Mouse (Mus musculus) megakaryocyte, embryonic 14.5 days (primary cell): ENCODE results near the gene Rbpms2. TPM values are rescaled to one million over a fixed set of nuclear protein-coding genes. Genes with fewer than 3 reads are reported as not detected.
A peak's percentile ranks its signal among the peaks of the same experiment; 100 is the strongest.

Experiments used
- H3K27me3 ChIP-seq: replicated peaks from 2 replicates; pipeline ENCODE3; 2012; ENCODE audit warnings: inconsistent platforms
- H3K36me3 ChIP-seq: replicated peaks from 2 replicates; pipeline ENCODE3; 2012; ENCODE audit warnings: low read length, inconsistent platforms, mixed read lengths
- H3K4me1 ChIP-seq: 2 replicates; pipeline ENCODE4 v1.6.1; 2012; ENCODE audit warnings: inconsistent platforms
- H3K4me3 ChIP-seq: replicated peaks from 2 replicates; pipeline ENCODE3; 2012; ENCODE audit warnings: moderate library complexity, mild to moderate bottlenecking, inconsistent platforms
- H3K9me3 ChIP-seq: 2 replicates; pipeline ENCODE4 v1.6.1; 2012; ENCODE audit warnings: inconsistent platforms
- FLI1 ChIP-seq: IDR thresholded peaks from 2 replicates; pipeline ENCODE4 v1.6.1; 2012; ENCODE audit warnings: low read length, inconsistent platforms, mixed read lengths
- GATA1 ChIP-seq: IDR thresholded peaks from 3 replicates; pipeline ENCODE4 v1.6.1; 2012; ENCODE audit warnings: mixed read lengths, low read length, inconsistent platforms, borderline replicate concordance
- polyA plus RNA-seq: library from polyadenylated mRNA; stranded (reverse); fragments of >175 nt; gene quantifications from 2 replicates; pipeline ENCODE4 v1.2.3, GENCODE M21; 2012; ENCODE audit warnings: low replicate concordance; ENCODE audit not compliant: insufficient read depth

Rbpms2 gene
- polyA plus RNA-seq, result 500 and 536 TPM in 2 replicates

DNA sequence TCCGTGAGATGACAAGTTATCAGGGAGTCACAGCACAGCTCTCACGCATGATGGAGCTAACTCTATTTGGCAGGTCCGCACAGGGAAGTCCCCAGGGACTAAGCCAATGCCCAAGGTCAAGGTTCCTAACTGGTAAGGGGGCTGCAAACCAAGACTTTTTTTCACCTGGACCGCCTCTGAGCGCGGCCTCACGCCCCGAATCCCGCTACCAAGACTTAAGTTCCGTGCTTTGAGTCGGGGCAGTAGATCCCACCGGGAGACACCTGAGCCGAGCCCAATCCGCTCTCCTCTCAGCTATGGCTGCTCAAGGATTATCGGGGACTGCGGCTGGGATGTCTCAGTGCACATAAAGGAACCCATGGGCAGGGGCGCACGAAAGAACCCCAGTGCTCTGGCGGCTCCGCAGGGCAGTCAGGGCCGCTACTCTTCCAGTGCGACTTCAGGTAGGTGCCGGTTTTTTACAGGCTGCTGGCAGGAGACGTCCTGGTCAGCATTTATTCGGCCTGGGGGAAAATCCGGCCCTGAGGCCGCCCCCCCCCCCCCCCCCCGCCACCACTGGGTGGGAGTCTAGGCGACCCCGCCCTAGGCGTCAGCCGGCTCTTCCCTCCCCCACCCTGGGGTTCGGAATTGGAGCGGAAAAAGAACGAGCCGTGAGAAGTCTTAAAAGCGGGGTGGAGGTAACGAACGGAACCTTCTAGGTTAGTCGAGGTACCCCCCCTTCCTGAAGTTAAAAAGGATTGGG is at the start of gene Rbpms2:
Gene Rbpms2, plus strand, starts transcription at position 624 of the 742 bp plus-strand sequence.
- peak within 1 kb of the TSS; percentile 92 for H3K4me3 ChIP-seq
- peaks cover 8% of the 10 kb centered on the region for H3K36me3 ChIP-seq
- peaks cover 22% of the 10 kb centered on the region for H3K27me3 ChIP-seq
- H3K9me3 ChIP-seq, result no peaks in the 10 kb centered on the region
- TF ChIP-seq GATA1 (no peak), FLI1 (no peak)
- peaks cover 41% of the 10 kb centered on the region for H3K4me1 ChIP-seq

DNA sequence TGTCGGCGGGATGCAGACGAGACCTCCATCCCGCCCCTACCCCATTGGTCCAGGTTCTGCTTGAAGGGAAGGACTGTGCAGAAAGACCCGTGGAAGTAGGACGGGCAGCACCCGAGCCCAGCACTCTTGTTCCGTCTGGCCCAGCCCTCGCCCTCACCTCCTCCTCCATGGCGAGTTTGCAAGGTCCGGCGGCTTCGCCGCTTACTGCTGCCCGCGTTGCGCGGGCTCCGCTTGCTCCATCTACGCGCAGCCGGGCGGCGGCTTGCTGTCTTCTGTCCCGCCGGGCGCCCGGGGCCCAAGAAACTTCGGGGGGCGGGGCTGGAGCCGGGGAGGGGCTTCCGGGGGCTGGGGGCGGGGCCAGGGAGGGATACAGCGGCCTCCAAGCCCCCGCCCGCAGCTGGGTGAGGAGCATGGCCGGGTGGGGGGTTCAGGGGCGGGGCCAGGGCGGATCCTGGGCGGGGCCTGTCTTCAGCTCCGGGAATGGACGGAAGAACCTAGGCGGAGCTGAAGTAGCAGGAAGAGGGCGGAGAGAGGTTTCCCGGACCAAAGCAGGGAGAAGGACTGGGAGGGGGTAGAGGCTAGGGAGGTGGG is 49.6 kb upstream of the Rbpms2 start, which contains the start of gene Plekho2:
Gene Plekho2, minus strand, starts transcription at position 260 of the 591 bp plus-strand sequence.
- TF ChIP-seq GATA1, result no peak
- H3K9me3 ChIP-seq, result no peaks in the 10 kb centered on the region
- peaks cover 42% of the 10 kb centered on the region for H3K36me3 ChIP-seq
- H3K4me1 ChIP-seq, result peaks cover 52% of the 10 kb centered on the region
- peak within 1 kb of the TSS; percentile 93 for H3K4me3 ChIP-seq
- no peaks in the 10 kb centered on the region for H3K27me3 ChIP-seq

DNA sequence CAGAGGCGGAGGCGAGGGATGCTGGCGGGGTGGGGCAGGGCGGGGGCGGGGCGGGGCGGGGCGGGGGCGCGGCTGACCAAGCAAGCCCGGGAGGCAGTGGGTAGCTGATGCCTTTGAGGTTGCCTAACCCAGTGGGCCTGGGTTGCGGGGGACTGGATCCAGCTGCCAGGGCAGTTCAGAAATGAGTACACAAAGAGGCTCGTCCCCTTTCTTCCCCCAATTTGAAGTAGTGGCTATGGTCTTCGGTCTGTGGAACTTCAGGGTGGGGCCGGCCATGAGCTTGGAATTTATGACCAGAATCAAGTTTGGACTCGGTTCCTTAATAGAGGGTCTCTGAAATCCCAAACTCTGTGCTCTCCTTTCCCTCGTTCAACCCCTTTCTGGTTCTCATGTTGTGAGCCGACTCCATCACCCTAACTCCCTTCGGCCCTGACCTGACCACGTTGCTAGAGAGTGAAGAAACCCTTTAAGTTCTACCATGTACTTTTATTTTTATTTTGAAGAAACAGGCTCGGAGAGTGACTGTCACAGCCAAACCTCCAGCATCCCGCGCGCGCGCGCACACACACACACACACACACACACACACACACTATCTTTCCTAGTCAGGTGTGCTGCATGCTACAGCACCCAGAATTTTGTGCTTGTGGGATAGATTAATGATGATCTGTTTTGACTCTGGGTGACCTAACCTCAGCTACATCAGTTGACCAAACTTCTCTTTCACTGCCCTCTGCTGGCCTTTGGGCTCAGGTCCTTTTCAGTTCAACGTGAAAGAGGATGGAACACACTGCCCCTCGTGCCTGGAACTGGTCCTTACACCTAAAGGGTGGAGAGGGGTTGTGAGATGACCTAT is 48.8 kb upstream of the Rbpms2 start:
- no peaks in the 10 kb centered on the region for H3K9me3 ChIP-seq
- peaks cover 34% of the 10 kb centered on the region for H3K36me3 ChIP-seq
- TF ChIP-seq FLI1 (no peak), GATA1 (no peak)
- peaks cover 45% of the 10 kb centered on the region for H3K4me1 ChIP-seq
- no peaks in the 10 kb centered on the region for H3K27me3 ChIP-seq
- H3K4me3 ChIP-seq, result peak overlapping the region; percentile 93

DNA sequence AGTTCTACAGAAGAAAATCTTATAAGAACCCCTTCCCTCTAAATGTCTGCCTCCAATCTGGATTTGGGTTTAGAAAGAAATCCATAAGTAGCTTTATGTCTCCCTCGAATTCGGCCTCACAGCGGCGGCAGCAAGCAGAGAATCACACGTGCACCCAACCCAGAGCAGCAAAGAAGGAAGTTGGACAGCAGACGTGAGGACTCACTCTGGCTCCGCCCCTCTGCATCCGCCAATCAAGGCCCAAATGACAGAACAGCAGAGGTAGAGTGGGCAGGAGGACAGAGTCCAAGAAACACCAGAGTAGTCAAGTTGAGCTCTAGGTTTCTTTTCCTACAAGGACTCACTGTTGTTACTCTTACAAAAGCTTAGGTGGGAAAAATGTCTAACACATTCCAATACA is 46.4 kb upstream of the Rbpms2 start:
- TF ChIP-seq GATA1 (no peak), FLI1 (no peak)
- Histone ChIP-seq H3K27me3 (no peaks in the 10 kb centered on the region), H3K4me3 (peak overlapping the region; percentile 48), H3K9me3 (no peaks in the 10 kb centered on the region), H3K4me1 (peaks cover 41% of the 10 kb centered on the region), H3K36me3 (peaks cover 11% of the 10 kb centered on the region)

- no peaks in the 10 kb centered on the region for H3K9me3 ChIP-seq
- peaks cover 28% of the 10 kb centered on the region for H3K36me3 ChIP-seq
- H3K4me3 ChIP-seq, result peak within 1 kb of the TSS; percentile 95
- TF ChIP-seq GATA1 (no peak), FLI1 (no peak)
- peaks cover 53% of the 10 kb centered on the region for H3K4me1 ChIP-seq
- H3K27me3 ChIP-seq, result no peaks in the 10 kb centered on the region
These were observed 42.8 kb upstream of the Rbpms2 start, which contains the start of gene Pif1 for GRCm38 (mm10) chr9:65586406-65587269. Pif1 (plus strand) TSS chr9:65587160.

DNA sequence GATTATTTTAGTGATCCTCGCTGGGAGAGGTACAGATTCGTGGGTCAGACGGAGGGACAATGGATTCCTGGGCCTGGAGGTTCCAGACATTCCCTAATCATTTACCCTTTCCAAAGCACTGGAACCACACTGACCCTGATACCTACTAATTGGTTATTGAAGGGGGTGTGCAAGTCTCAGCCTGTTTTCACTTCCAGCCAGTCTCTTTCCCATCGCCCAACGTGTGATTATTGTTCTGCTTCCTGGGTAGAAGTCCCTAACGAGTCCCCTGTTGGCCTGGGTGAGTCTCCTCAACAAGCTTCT is 42.2 kb upstream of the Rbpms2 start:
- H3K9me3 ChIP-seq, result no peaks in the 10 kb centered on the region
- H3K4me3 ChIP-seq, result peak overlapping the region; percentile 95
- no peaks in the 10 kb centered on the region for H3K27me3 ChIP-seq
- peaks cover 33% of the 10 kb centered on the region for H3K36me3 ChIP-seq
- TF ChIP-seq GATA1 (no peak), FLI1 (no peak)
- H3K4me1 ChIP-seq, result peaks cover 51% of the 10 kb centered on the region

- peaks cover 38% of the 10 kb centered on the region for H3K36me3 ChIP-seq
- H3K4me3 ChIP-seq, result peak overlapping the region; percentile 95
- no peaks in the 10 kb centered on the region for H3K9me3 ChIP-seq
- no peak for TF ChIP-seq FLI1
- TF ChIP-seq GATA1, result no peak
- H3K27me3 ChIP-seq, result no peaks in the 10 kb centered on the region
- H3K4me1 ChIP-seq, result peaks cover 46% of the 10 kb centered on the region
These were observed 41.7 kb upstream of the Rbpms2 start for GRCm38 (mm10) chr9:65587573-65588358.

- H3K36me3 ChIP-seq, result peaks cover 51% of the 10 kb centered on the region
- TF ChIP-seq GATA1 (no peak), FLI1 (no peak)
- no peaks in the 10 kb centered on the region for H3K27me3 ChIP-seq
- H3K9me3 ChIP-seq, result no peaks in the 10 kb centered on the region; the same call in 1 of the 2 replicates
- peaks cover 46% of the 10 kb centered on the region for H3K4me1 ChIP-seq
- peak overlapping the region; percentile 78 for H3K4me3 ChIP-seq
These were observed 40.4 kb upstream of the Rbpms2 start for GRCm38 (mm10) chr9:65589091-65589490.
